Mouse (Mus musculus): Measurements from ENCODE around the gene Ccdc155.

DNA sequence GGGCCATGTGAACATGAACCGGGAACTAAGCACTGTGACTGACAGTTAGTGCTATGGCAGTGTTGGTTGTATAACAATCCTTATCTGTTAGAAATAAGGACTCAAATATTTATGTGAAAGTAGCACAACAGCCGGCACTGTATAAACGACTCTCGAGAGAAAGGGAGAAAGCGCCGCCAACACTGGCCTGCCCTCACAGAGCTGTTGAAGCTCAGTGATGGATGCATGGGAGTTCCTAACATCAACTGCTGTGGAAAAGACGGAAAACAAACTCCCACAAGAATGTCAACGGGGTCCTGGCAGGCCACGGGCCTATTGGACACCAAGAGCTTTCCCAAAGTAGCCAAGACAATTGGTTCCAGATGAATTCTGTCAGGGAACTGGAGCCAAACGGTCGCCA, 53.4 kb downstream of the Ccdc155 start:
- TF ChIP-seq CTCF (conservative IDR thresholded peaks at IDR 0.05; ENCODE audit: insufficient read depth, insufficient read length, low read depth, low read length): no peak
- no peak for TF ChIP-seq POLR2A (IDR thresholded peaks at IDR 0.05; ENCODE audit: low read depth, low read length)
